Mouse (Mus musculus) stomach, embryonic 14.5 days (tissue): ENCODE results near the gene Ntn3. TPM values are rescaled to one million over a fixed set of nuclear protein-coding genes. Genes with fewer than 3 reads are reported as not detected.

Experiments
- ATAC-seq: fragments of 200-750 bp; cut with Nextera tagmentation; 2 replicates; pipeline ENCODE4 v1.8.0; 2017; ENCODE audit warnings: low read depth, moderate TSS enrichment; ENCODE audit not compliant: insufficient number of reproducible peaks, insufficient read depth, low FRiP score
- H3K27ac ChIP-seq: fragments of 300-500 bp; sonication (generic); 2 replicates; pipeline ENCODE4 v1.5.1; 2014; ENCODE audit warnings: mild to moderate bottlenecking, low read length, moderate library complexity, mixed read lengths
- H3K27me3 ChIP-seq: fragments of 300-500 bp; sonication (generic); 2 replicates; pipeline ENCODE4 v1.6.1; 2014; ENCODE audit warnings: low read length, control low read depth, mixed read lengths; ENCODE audit not compliant: control insufficient read depth, insufficient read depth
- H3K36me3 ChIP-seq: fragments of 300-500 bp; sonication (generic); 2 replicates; pipeline ENCODE4 v1.6.1; 2014; ENCODE audit warnings: mild to moderate bottlenecking, control low read depth, low read length, moderate library complexity, mixed read lengths; ENCODE audit not compliant: control insufficient read depth, insufficient read depth
- H3K4me1 ChIP-seq: fragments of 300-500 bp; sonication (generic); 2 replicates; pipeline ENCODE4 v1.6.1; 2014; ENCODE audit warnings: low read length, control low read depth, mixed read lengths; ENCODE audit not compliant: control insufficient read depth, insufficient read depth
- H3K4me2 ChIP-seq: fragments of 300-500 bp; sonication (generic); replicated peaks from 2 replicates; pipeline ENCODE4 v1.6.1; 2014; ENCODE audit warnings: low read depth, low read length, control low read depth
- H3K4me3 ChIP-seq: fragments of 300-500 bp; sonication (generic); 2 replicates; pipeline ENCODE4 v1.5.1; 2014; ENCODE audit warnings: low read depth, low read length, control low read depth
- H3K9ac ChIP-seq: fragments of 300-500 bp; sonication (generic); replicated peaks from 2 replicates; pipeline ENCODE4 v1.6.1; 2014; ENCODE audit warnings: low read depth, mild to moderate bottlenecking, control low read depth, low read length, moderate library complexity, mixed read lengths
- H3K9me3 ChIP-seq: fragments of 300-500 bp; sonication (generic); 2 replicates; pipeline ENCODE4 v1.6.1; 2016; ENCODE audit warnings: low read depth, low read length, control low read depth; ENCODE audit not compliant: control insufficient read depth
- WGBS: fragments of 180-500 bp; shearing (Covaris S2); extraction: QIAGEN DNeasy Blood & Tissue Kit; methylation state at CpG from one replicate; pipeline ENCODE4 v1.1.7; 2014; 5-methylcytosine and 5-hydroxymethylcytosine counted together
- polyA plus RNA-seq: library from polyadenylated mRNA; unstranded; fragments of >200 nt; fragmentation: Nextera tagmentation; extraction: Ambion mirVana; gene quantifications from 2 replicates; pipeline ENCODE4 v1.2.1, GENCODE M21; 2014

Gene Ntn3
- polyA plus RNA-seq, 1 experiment from 2014 or later = 10.4 TPM

- Histone ChIP-seq H3K27ac (peak within 1 kb of the TSS; percentile 23; the same call in 1 of the 2 replicates), H3K4me2 (peak within 1 kb of the TSS; percentile 92), H3K27me3 (no peaks in the 10 kb centered on the region), H3K36me3 (peaks cover 42% of the 10 kb centered on the region), H3K9ac (peak within 1 kb of the TSS; percentile 52), H3K9me3 (no peaks in the 10 kb centered on the region), H3K4me3 (peak within 1 kb of the TSS; percentile 75), H3K4me1 (peaks cover 7% of the 10 kb centered on the region)
- ATAC-seq = peak; percentile 93
- 4% methylated on average over 41 of the region's 41 CpGs for WGBS
These were observed 11.4 kb upstream of the Ntn3 start, which contains the start of gene Tedc2 for GRCm38 (mm10) chr17:24220435-24221411. TSS of gene Tedc2 (minus strand) at chr17:24220851.

DNA sequence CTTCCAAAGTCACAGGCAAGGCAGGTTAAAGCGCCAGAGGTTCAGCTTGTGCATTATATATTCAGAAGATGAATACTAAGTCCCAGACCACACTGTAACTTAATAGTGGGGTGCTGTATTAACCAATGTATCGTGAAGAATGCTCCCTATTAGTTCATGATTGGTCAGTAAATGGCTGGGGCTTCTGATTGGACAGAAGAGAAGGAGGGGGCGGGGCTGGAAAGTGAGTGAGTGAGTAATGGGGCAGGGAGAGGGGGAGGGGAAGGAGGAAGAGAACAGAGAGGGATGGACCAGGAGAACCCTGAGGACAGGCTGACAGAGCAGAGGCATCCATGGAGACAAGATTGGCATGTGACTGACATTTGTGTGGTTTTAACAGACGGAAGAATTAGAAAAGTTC, 7.5 kb upstream of the Ntn3 start:
- H3K4me1 ChIP-seq = peaks cover 12% of the 10 kb centered on the region
- H3K36me3 ChIP-seq = peaks cover 16% of the 10 kb centered on the region; the same call in 1 of the 2 replicates
- no peaks in the 10 kb centered on the region for H3K27me3 ChIP-seq
- H3K27ac ChIP-seq = no peak overlapping the region
- WGBS = 84% methylated on average over 4 of the region's 4 CpGs
- no peak for ATAC-seq
- H3K4me2 ChIP-seq = no peak overlapping the region
- H3K4me3 ChIP-seq = no peak overlapping the region
- H3K9ac ChIP-seq = no peak overlapping the region
- H3K9me3 ChIP-seq = no peaks in the 10 kb centered on the region

- Histone ChIP-seq H3K9ac (no peak overlapping the region), H3K4me3 (no peak overlapping the region), H3K27ac (peak overlapping the region; percentile 94), H3K36me3 (peaks cover 16% of the 10 kb centered on the region; the same call in 1 of the 2 replicates), H3K4me1 (peaks cover 38% of the 10 kb centered on the region), H3K4me2 (no peak overlapping the region), H3K27me3 (no peaks in the 10 kb centered on the region), H3K9me3 (no peaks in the 10 kb centered on the region)
- ATAC-seq = no peak
- WGBS = 46% methylated on average over 6 of the region's 6 CpGs
These were observed 3.9 kb upstream of the Ntn3 start for GRCm38 (mm10) chr17:24213186-24213585.

DNA sequence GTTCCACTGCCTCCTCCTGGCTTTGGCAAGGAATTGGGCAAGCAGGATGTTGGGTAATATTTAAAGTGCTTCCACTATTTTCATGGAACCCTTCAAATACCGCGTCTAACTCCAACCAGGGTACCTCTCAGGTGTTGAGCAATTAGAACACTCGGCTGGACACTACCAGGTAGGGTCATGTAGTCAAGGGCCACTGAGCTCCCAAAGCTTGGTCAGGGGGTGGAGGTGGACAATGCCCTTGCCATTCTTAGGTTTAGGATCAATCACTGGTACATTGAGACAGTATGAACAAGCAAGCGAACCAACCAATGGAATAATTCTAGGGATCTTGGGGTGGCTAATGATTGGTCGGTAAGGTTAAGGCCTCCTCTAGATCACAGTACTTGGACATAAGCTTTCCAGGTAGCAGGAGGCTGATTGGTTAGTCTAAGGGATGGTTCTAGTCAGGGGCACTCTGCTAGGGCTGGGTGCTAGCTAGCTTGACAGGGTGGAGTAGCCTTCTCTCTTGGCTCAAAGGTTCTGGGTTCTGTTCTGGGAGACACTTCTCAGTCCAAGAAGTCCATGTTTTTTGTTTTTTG, 3.2 kb upstream of the Ntn3 start:
- H3K36me3 ChIP-seq = peaks cover 13% of the 10 kb centered on the region; the same call in 1 of the 2 replicates
- no peaks in the 10 kb centered on the region for H3K27me3 ChIP-seq
- H3K4me1 ChIP-seq = peaks cover 45% of the 10 kb centered on the region
- peak overlapping the region; percentile 94; the same call in 1 of the 2 replicates for H3K27ac ChIP-seq
- ATAC-seq = no peak
- peak overlapping the region; percentile 25; the same call in 1 of the 2 replicates for H3K9ac ChIP-seq
- WGBS = 32% methylated on average over 5 of the region's 5 CpGs
- peak overlapping the region; percentile 41 for H3K4me3 ChIP-seq
- H3K9me3 ChIP-seq = no peaks in the 10 kb centered on the region
- peak overlapping the region; percentile 95 for H3K4me2 ChIP-seq

GRCm38 (mm10) chr17:24211631-24212440, 2.5 kb upstream of the Ntn3 start:
- Histone ChIP-seq H3K4me2 (peak overlapping the region; percentile 95), H3K4me1 (peaks cover 51% of the 10 kb centered on the region), H3K4me3 (peak overlapping the region; percentile 41), H3K9me3 (no peaks in the 10 kb centered on the region), H3K27me3 (no peaks in the 10 kb centered on the region), H3K36me3 (peaks cover 12% of the 10 kb centered on the region; the same call in 1 of the 2 replicates), H3K9ac (peak overlapping the region; percentile 25), H3K27ac (peak overlapping the region; percentile 94)
- ATAC-seq = 0 out of 2 replicates have a peak, but pooled peaks have one; percentile 8
- 2% methylated on average over 37 of the region's 37 CpGs for WGBS

- Histone ChIP-seq H3K4me3 (no peak overlapping the region), H3K4me1 (peaks cover 61% of the 10 kb centered on the region), H3K27me3 (no peaks in the 10 kb centered on the region), H3K9ac (no peak overlapping the region), H3K9me3 (no peaks in the 10 kb centered on the region), H3K27ac (peak overlapping the region; percentile 94), H3K4me2 (no peak overlapping the region), H3K36me3 (peaks cover 5% of the 10 kb centered on the region; the same call in 1 of the 2 replicates)
- 82% methylated on average over 3 of the region's 3 CpGs for WGBS
- ATAC-seq = no peak
These were observed 1.3 kb upstream of the Ntn3 start for GRCm38 (mm10) chr17:24210591-24210990.

- Histone ChIP-seq H3K9ac (no peak overlapping the region), H3K4me3 (no peak overlapping the region), H3K27me3 (no peaks in the 10 kb centered on the region), H3K4me2 (peak overlapping the region; percentile 89; the same call in 1 of the 2 replicates), H3K36me3 (no peaks in the 10 kb centered on the region), H3K27ac (peak overlapping the region; percentile 94), H3K4me1 (peaks cover 63% of the 10 kb centered on the region), H3K9me3 (no peaks in the 10 kb centered on the region)
- WGBS = 63% methylated on average over 3 of the region's 3 CpGs
- ATAC-seq = no peak
These were observed 547 bp upstream of the Ntn3 start for GRCm38 (mm10) chr17:24209916-24210240.

- WGBS = 2% methylated on average over 29 of the region's 29 CpGs
- Histone ChIP-seq H3K4me1 (peaks cover 67% of the 10 kb centered on the region), H3K4me3 (peak overlapping the region; percentile 59)
These were observed 689 bp downstream of the Ntn3 start for GRCm38 (mm10) chr17:24208641-24209042.

More at GRCm38 (mm10) chr17:24208641-24209042, 689 bp downstream of the Ntn3 start:
- peak overlapping the region; percentile 89 for H3K4me2 ChIP-seq
- peak overlapping the region; percentile 73 for H3K9ac ChIP-seq
- H3K9me3 ChIP-seq = no peaks in the 10 kb centered on the region
- no peaks in the 10 kb centered on the region for H3K36me3 ChIP-seq
- peak overlapping the region; percentile 94 for H3K27ac ChIP-seq
- no peak for ATAC-seq
- H3K27me3 ChIP-seq = no peaks in the 10 kb centered on the region
